Mouse (Mus musculus): ENCODE measurements at regions not wholly inside any gene's neighbourhood (a gene's known extent, or its start where the extent isn't known, plus 50 kb on each side); places are given as distances from the start of the nearest gene placed in this dataset.

GRCm38 (mm10) chr1:83665326-83665725 lies 257.3 kb upstream of the Sphkap start:
- no peak for TF ChIP-seq MYOG (IDR thresholded peaks at IDR 0.05; ENCODE audit: control insufficient read depth, extremely low read depth, insufficient read length)
- TF ChIP-seq CTCF (IDR thresholded peaks at IDR 0.05; ENCODE audit: control insufficient read depth, insufficient read depth, insufficient read length) = no peak
- no peak for TF ChIP-seq USF1 (IDR thresholded peaks at IDR 0.05; ENCODE audit: low read depth)

Data from C2C12 (cell line).